Mouse (Mus musculus) stomach, embryonic 14.5 days (tissue): ENCODE results near the gene Enpp3. TPM values are rescaled to one million over a fixed set of nuclear protein-coding genes. Genes with fewer than 3 reads are reported as not detected.
A peak's percentile ranks its signal among the peaks of the same experiment; 100 is the strongest.

ENCODE experiments used
- ATAC-seq: fragments of 200-750 bp; cut with Nextera tagmentation; 2 replicates; pipeline ENCODE4 v1.8.0; 2017; ENCODE audit warnings: low read depth, moderate TSS enrichment; ENCODE audit not compliant: insufficient number of reproducible peaks, insufficient read depth, low FRiP score
- H3K27ac ChIP-seq: fragments of 300-500 bp; sonication (generic); 2 replicates; pipeline ENCODE4 v1.5.1; 2014; ENCODE audit warnings: mild to moderate bottlenecking, low read length, moderate library complexity, mixed read lengths
- H3K27me3 ChIP-seq: fragments of 300-500 bp; sonication (generic); 2 replicates; pipeline ENCODE4 v1.6.1; 2014; ENCODE audit warnings: low read length, control low read depth, mixed read lengths; ENCODE audit not compliant: control insufficient read depth, insufficient read depth
- H3K36me3 ChIP-seq: fragments of 300-500 bp; sonication (generic); 2 replicates; pipeline ENCODE4 v1.6.1; 2014; ENCODE audit warnings: mild to moderate bottlenecking, control low read depth, low read length, moderate library complexity, mixed read lengths; ENCODE audit not compliant: control insufficient read depth, insufficient read depth
- H3K4me1 ChIP-seq: fragments of 300-500 bp; sonication (generic); 2 replicates; pipeline ENCODE4 v1.6.1; 2014; ENCODE audit warnings: low read length, control low read depth, mixed read lengths; ENCODE audit not compliant: control insufficient read depth, insufficient read depth
- H3K4me2 ChIP-seq: fragments of 300-500 bp; sonication (generic); replicated peaks from 2 replicates; pipeline ENCODE4 v1.6.1; 2014; ENCODE audit warnings: low read depth, low read length, control low read depth
- H3K4me3 ChIP-seq: fragments of 300-500 bp; sonication (generic); 2 replicates; pipeline ENCODE4 v1.5.1; 2014; ENCODE audit warnings: low read depth, low read length, control low read depth
- H3K9ac ChIP-seq: fragments of 300-500 bp; sonication (generic); replicated peaks from 2 replicates; pipeline ENCODE4 v1.6.1; 2014; ENCODE audit warnings: low read depth, mild to moderate bottlenecking, control low read depth, low read length, moderate library complexity, mixed read lengths
- H3K9me3 ChIP-seq: fragments of 300-500 bp; sonication (generic); 2 replicates; pipeline ENCODE4 v1.6.1; 2016; ENCODE audit warnings: low read depth, low read length, control low read depth; ENCODE audit not compliant: control insufficient read depth
- WGBS: fragments of 180-500 bp; shearing (Covaris S2); extraction: QIAGEN DNeasy Blood & Tissue Kit; methylation state at CpG from one replicate; pipeline ENCODE4 v1.1.7; 2014; 5-methylcytosine and 5-hydroxymethylcytosine counted together
- polyA plus RNA-seq: library from polyadenylated mRNA; unstranded; fragments of >200 nt; fragmentation: Nextera tagmentation; extraction: Ambion mirVana; gene quantifications from 2 replicates; pipeline ENCODE4 v1.2.1, GENCODE M21; 2014

Gene Enpp3
- polyA plus RNA-seq, 1 experiment from 2014 or later, result 9.1 TPM

DNA sequence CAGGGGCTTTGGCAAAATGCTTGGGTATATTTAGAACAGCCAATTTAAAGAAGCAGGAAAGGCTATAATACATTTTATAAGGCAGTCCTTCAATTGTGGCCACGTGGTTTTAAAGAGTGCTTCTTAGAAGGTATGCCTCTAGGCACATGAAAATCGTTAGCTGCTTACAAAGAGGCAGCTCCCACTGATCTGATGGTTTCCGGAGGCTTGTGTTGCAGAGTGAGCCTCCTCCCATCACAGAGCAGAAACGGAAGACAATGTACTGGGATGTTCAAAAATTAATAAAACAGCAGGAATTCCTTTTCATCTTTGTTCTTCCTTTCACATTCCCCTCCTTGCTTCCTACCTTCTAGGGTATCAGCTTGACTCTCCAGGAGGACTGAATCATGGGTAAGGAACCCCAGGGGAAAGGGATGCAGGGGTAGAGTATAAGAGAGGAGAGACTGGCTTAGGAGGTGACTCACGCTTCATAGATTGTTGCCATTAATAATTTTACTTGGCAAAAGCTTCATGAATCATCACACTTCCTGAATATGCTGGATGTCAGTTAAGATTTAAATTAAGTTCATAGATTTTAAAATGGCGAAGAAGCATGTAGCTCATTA lies 77.4 kb downstream of the Enpp3 start:
- no peak for ATAC-seq
- 59% methylated on average over 6 of the region's 6 CpGs for WGBS

DNA sequence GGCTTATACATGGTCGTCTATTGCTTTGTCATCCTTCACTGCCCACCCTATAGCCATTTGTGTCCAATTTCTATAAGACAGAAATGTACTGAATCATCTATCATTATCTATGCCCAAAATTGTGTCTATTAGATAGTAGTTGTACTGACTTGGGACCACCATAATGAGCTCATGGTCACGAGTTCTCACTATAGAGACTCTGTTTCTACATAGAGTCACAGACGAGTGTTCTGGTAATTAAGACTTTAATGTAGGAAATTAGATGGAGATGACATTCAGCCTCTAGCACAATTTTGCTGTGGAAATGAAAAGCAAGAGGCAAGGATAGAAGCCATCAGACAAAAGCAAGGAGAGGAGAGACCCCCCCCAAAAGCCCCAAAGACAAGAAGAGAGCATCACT lies 78.0 kb downstream of the Enpp3 start:
- Histone ChIP-seq H3K4me2 (no peak overlapping the region), H3K4me1 (no peaks in the 10 kb centered on the region), H3K27ac (no peak overlapping the region), H3K27me3 (no peaks in the 10 kb centered on the region), H3K4me3 (no peak overlapping the region), H3K9me3 (no peaks in the 10 kb centered on the region), H3K36me3 (no peaks in the 10 kb centered on the region), H3K9ac (no peak overlapping the region)
- ATAC-seq, result no peak
- 72% methylated on average over 3 of the region's 3 CpGs for WGBS

More for the DNA sequence above, 77.4 kb downstream of the Enpp3 start:
- no peak overlapping the region for H3K4me3 ChIP-seq
- H3K4me1 ChIP-seq, result no peaks in the 10 kb centered on the region
- H3K4me2 ChIP-seq, result no peak overlapping the region
- no peak overlapping the region for H3K9ac ChIP-seq
- H3K9me3 ChIP-seq, result no peaks in the 10 kb centered on the region
- H3K27me3 ChIP-seq, result no peaks in the 10 kb centered on the region
- no peak overlapping the region for H3K27ac ChIP-seq
- no peaks in the 10 kb centered on the region for H3K36me3 ChIP-seq

DNA sequence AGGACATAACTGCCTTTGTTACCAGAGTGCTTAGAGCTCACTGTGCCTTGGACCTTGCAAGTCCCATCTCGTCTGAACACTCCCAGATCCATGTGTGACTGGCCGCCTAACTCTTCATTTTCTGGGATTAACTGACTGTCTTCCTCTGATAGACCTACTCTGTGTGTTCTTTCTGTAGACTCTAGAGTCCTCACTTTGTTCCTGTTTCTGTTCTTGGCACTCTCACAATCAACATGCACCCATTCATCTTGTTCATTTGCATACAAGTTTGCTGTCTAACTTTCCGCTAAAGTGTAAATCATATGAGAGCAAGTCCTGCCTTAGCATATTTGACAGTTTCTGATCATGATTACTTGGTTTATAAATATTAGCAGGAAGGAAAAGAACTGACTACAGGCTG lies 79.4 kb downstream of the Enpp3 start:
- 89% methylated on average over 3 of the region's 3 CpGs for WGBS
- no peak overlapping the region for H3K4me3 ChIP-seq
- no peak for ATAC-seq
- no peaks in the 10 kb centered on the region for H3K9me3 ChIP-seq
- H3K27me3 ChIP-seq, result no peaks in the 10 kb centered on the region
- H3K9ac ChIP-seq, result no peak overlapping the region
- H3K4me1 ChIP-seq, result no peaks in the 10 kb centered on the region
- no peaks in the 10 kb centered on the region for H3K36me3 ChIP-seq
- H3K27ac ChIP-seq, result no peak overlapping the region
- no peak overlapping the region for H3K4me2 ChIP-seq

DNA sequence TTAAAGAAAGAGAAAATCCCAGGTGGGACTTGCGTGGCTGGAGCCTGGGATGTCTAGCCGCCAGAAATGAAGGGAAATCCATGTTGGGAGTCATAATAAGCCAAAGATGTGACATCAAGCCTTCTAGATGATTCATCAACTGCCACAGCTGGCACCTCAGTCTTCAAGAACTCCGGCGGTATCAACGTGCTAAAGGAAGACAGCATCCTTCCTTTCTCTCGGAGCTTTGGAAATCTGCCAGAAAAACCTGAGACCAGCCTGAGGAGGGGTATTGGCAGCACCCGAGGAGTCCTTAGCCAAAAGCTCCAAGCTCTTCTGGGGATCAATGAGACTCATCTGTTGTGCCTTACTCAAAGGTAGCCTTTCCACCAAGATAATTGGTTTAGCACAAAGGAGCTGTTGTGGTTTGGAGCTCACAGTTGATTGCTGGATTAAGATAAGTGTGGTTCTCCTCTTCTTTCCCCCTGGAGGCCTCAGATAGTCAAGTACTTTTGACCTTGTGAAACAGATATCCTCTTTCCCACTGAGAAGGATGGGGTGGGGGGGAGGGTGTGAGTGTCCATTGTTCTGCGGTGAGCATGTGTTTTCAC lies 84.2 kb downstream of the Enpp3 start:
- WGBS, result 56% methylated on average over 8 of the region's 8 CpGs
- no peaks in the 10 kb centered on the region for H3K4me1 ChIP-seq
- H3K9ac ChIP-seq, result no peak overlapping the region
- no peaks in the 10 kb centered on the region for H3K9me3 ChIP-seq
- H3K4me2 ChIP-seq, result no peak overlapping the region
- no peak overlapping the region for H3K27ac ChIP-seq
- no peaks in the 10 kb centered on the region for H3K27me3 ChIP-seq
- no peak for ATAC-seq
- no peaks in the 10 kb centered on the region for H3K36me3 ChIP-seq
- H3K4me3 ChIP-seq, result no peak overlapping the region

DNA sequence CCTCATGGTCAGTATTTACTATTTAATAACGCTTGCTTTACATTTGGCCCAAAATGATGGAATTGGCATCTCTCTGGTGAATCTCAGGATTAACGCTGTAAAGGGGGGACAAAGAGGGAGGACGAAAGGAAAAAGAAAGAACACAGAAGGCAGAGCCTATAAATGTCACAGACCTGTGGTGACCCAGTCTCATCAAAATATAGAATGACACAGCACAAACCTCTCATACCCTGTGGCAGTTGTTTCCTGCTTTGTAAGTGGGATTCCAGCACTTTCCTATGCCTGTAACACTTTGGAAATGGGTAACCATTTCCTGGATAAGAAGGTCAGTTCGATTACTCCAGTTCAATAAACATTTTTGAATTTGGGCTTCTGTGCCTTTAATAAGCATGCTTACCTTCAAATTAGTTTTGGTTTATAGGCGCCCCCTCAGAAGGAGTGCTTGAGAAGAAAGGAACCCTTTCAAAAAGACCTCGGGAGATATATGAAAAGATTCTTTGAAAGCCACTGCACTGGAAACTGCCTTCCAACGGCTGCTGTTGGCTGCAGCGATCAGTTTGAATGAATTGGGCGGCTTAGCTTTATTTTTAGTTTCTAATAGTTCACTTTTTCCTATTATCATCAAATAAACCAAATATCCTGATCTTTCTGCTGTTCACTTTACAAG lies 87.6 kb downstream of the Enpp3 start:
- ATAC-seq, result no peak
- Histone ChIP-seq H3K4me2 (peak overlapping the region; percentile 29; the same call in 1 of the 2 replicates), H3K4me1 (no peaks in the 10 kb centered on the region), H3K9ac (no peak overlapping the region), H3K27me3 (no peaks in the 10 kb centered on the region), H3K36me3 (no peaks in the 10 kb centered on the region), H3K27ac (no peak overlapping the region), H3K9me3 (no peaks in the 10 kb centered on the region), H3K4me3 (no peak overlapping the region)
- 69% methylated on average over 9 of the region's 9 CpGs for WGBS

DNA sequence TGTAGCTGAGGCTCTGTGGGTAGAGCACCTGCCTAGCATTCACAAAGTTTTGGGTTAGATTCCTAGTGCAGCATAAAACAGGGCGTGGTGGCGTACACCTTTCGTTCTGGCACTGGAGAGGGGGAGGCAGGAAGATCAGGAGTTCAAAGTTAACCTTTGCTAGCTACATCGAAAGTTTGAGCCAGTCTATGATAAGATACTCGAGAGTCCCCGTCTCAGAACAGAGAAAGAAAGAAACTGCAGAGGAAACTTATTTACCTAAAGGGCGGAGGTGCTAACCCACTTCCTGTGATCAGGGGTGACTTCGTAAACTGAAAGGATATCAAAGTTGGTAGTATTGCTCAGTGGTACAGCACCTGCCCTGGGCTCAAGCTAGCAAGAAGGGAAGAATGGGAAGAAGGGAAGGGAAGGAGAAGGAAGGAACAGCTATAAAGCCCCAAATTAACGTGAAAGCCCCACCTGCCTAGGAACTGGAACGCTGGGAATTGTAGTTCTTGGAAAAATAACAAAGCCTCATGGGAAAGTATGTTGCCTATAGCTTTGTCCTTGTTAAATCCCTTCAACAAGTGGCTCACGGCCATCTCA lies 88.3 kb downstream of the Enpp3 start:
- Histone ChIP-seq H3K4me3 (peak overlapping the region; percentile 10), H3K27me3 (no peaks in the 10 kb centered on the region), H3K9ac (no peak overlapping the region), H3K4me1 (no peaks in the 10 kb centered on the region), H3K4me2 (peak overlapping the region; percentile 29), H3K36me3 (no peaks in the 10 kb centered on the region), H3K9me3 (no peaks in the 10 kb centered on the region), H3K27ac (0 out of 2 replicates have a peak overlapping the region, but pooled peaks have one; percentile 16)
- 40% methylated on average over 11 of the region's 11 CpGs for WGBS
- ATAC-seq, result peak; percentile 72

DNA sequence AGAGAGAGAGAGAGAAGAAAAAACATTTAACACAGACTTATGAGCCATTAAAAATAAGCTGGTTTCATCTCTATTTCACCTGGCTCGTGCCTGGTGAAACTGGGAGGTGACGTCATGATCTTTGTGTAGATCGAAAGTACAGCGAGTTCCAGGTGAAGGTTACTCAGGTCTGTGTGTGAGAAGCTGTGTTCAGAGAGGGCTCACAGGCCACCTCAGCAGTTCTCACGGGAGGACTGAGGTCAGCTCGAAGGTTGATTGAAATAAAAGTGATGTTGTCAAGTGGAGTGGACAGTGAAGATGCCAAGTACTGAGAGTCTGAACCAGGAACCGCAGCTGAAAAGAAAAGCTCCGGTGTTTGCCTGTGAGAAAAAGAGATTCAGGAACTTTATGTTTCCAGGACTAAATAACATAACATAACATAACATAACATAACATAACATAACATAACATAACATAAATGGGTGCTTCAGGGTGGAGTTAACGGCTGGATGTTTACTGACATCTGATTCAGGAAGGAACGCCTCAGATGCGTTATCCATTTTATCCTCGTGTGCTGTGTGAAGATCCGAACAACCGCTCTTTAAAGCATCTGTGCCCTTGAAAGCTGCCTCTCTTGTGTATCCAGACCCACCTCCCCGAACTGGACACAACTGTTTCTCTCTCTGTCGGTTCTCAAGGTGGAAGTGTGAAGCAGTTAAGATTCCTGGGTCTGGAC lies 88.9 kb downstream of the Enpp3 start:
- Histone ChIP-seq H3K4me3 (peak overlapping the region; percentile 10), H3K36me3 (no peaks in the 10 kb centered on the region), H3K4me2 (peak overlapping the region; percentile 29), H3K4me1 (no peaks in the 10 kb centered on the region), H3K27me3 (no peaks in the 10 kb centered on the region), H3K9ac (no peak overlapping the region), H3K27ac (0 out of 2 replicates have a peak overlapping the region, but pooled peaks have one; percentile 16), H3K9me3 (no peaks in the 10 kb centered on the region)
- ATAC-seq, result peak; percentile 14; the same call in 1 of the 2 replicates
- WGBS, result 56% methylated on average over 16 of the region's 16 CpGs

DNA sequence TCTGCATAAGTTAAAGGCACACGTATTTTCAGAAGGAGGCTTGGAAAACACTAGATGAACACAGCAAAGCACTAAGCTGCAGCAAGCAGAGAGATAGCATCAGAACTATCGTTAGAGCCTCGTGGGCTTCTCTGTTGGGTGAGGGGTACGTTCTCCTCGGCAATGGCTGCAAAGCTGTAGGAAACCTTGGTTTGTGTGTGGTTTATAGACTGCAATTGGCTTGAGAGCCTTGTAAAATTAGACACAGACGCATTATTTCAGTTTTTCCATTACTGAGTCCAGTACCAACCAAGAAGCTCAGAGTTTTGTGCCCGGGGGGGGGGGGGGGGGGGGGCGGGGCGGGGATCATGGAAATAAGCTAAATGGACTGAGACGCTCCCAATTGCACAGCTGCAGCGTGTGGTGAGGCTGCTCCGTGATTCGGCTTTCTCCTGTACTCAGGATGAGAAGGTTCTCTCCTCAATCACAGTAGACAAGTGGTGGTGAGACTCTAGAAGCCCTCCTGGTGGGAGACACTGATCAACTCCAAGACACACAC lies 99.6 kb downstream of the Enpp3 start:
- Histone ChIP-seq H3K9ac (no peak overlapping the region), H3K9me3 (no peaks in the 10 kb centered on the region), H3K27me3 (no peaks in the 10 kb centered on the region), H3K4me3 (no peak overlapping the region), H3K4me2 (no peak overlapping the region), H3K36me3 (no peaks in the 10 kb centered on the region), H3K27ac (no peak overlapping the region), H3K4me1 (peaks cover 9% of the 10 kb centered on the region; the same call in 1 of the 2 replicates)
- no peak for ATAC-seq
- WGBS, result 76% methylated on average over 13 of the region's 13 CpGs
